Mouse (Mus musculus) midbrain, embryonic 15.5 days (tissue): ENCODE measurements around the gene Ulk2. TPM values are rescaled to one million over a fixed set of nuclear protein-coding genes. Genes with fewer than 3 reads are reported as not detected.

Experiments
- ATAC-seq: fragments of 200-750 bp; cut with Nextera tagmentation; replicated peaks from 2 replicates; pipeline ENCODE4 v1.8.0; 2017; ENCODE audit warnings: moderate TSS enrichment
- H3K27ac ChIP-seq: fragments of 300-500 bp; sonication (generic); 2 replicates; pipeline ENCODE4 v1.5.1; 2015; ENCODE audit warnings: mild to moderate bottlenecking, inconsistent platforms
- H3K27me3 ChIP-seq: fragments of 300-500 bp; sonication (generic); replicated peaks from 2 replicates; pipeline ENCODE4 v1.6.1; 2015; ENCODE audit warnings: inconsistent platforms
- H3K36me3 ChIP-seq: fragments of 300-500 bp; sonication (generic); replicated peaks from 2 replicates; pipeline ENCODE4 v1.6.1; 2015; ENCODE audit warnings: inconsistent platforms
- H3K4me1 ChIP-seq: fragments of 300-500 bp; sonication (generic); 2 replicates; pipeline ENCODE4 v1.6.1; 2015; ENCODE audit warnings: inconsistent platforms
- H3K4me2 ChIP-seq: fragments of 300-500 bp; sonication (generic); 2 replicates; pipeline ENCODE4 v1.6.1; 2015; ENCODE audit warnings: inconsistent platforms, mild to moderate bottlenecking, moderate library complexity
- H3K4me3 ChIP-seq: fragments of 300-500 bp; sonication (generic); 2 replicates; pipeline ENCODE4 v1.5.1; 2015; ENCODE audit warnings: mild to moderate bottlenecking, inconsistent platforms
- H3K9ac ChIP-seq: fragments of 300-500 bp; sonication (generic); 2 replicates; pipeline ENCODE4 v1.6.1; 2015; ENCODE audit warnings: mild to moderate bottlenecking, inconsistent platforms
- H3K9me3 ChIP-seq: fragments of 300-500 bp; sonication (generic); 2 replicates; pipeline ENCODE4 v1.6.1; 2016; ENCODE audit warnings: inconsistent platforms
- WGBS: fragments of 180-500 bp; shearing (Covaris S2); methylation state at CpG from one replicate; pipeline ENCODE4 v1.1.7; 2015; ENCODE audit warnings: mixed read lengths; 5-methylcytosine and 5-hydroxymethylcytosine counted together
- polyA plus RNA-seq: library from polyadenylated mRNA; unstranded; fragments of >200 nt; fragmentation: Nextera tagmentation; extraction: Ambion mirVana; gene quantifications from 2 replicates; pipeline ENCODE4 v1.2.1, GENCODE M21; 2015

Gene Ulk2
- 46.3 and 47.1 TPM in 2 replicates for polyA plus RNA-seq

DNA sequence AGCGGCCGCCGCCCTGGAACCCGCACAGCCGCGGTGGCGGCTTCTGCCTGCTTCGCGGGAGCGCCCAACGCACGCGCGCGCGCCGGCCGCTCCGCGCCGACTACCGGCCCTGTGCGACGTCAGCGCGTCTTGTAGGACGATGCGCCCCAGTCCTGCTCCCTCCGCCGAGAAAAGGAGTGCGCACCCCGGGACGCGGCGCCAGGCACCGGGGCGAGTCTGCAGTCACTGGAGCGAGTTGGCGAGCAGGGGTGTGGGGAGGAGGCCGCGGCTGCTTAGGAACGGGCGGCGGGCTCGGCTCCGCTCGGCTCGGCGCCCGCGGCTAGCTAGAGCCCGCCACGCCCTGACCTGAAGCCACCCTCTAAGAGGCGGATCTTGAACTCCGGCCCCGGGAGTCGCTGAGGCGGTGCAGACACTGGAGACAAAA is at the start of gene Ulk2:
TSS of gene Ulk2 (minus strand) at position 86 of the 424 bp plus-strand sequence.
- ATAC-seq: peak; percentile 95
- WGBS: under 1% methylated on average over 58 of the region's 58 CpGs
- H3K27me3 ChIP-seq: no peaks in the 10 kb centered on the region

DNA sequence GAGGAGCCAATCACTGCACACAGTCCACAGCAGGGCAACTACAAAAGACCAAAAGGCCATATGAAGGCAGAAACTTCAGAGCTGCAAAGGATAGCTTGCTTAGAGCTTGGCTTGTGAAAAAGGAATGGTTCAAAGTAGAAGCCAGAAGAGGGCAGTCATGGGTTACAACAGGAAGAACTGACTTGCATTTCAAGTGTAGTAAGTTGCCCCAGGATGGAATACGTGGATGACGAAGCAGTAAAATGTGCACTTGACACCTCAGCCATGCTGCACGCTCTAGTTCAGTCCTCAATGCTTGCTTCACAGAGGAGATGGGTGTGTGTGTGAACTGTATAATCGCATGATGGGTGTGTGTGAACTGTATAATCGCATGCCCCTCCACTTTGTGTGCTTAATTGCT is 27.3 kb upstream of the Ulk2 start:
- no peaks in the 10 kb centered on the region for H3K4me1 ChIP-seq
- peaks cover 15% of the 10 kb centered on the region for H3K36me3 ChIP-seq
- ATAC-seq: no peak
- H3K9me3 ChIP-seq: no peaks in the 10 kb centered on the region
- H3K27ac ChIP-seq: no peak overlapping the region
- no peaks in the 10 kb centered on the region for H3K27me3 ChIP-seq
- WGBS: 81% methylated on average over 5 of the region's 5 CpGs
- H3K4me3 ChIP-seq: no peak overlapping the region
- H3K9ac ChIP-seq: no peak overlapping the region
- no peak overlapping the region for H3K4me2 ChIP-seq

More for the DNA sequence above, at the start of gene Ulk2:
- no peaks in the 10 kb centered on the region for H3K36me3 ChIP-seq
- peak within 1 kb of the TSS; percentile 97 for H3K27ac ChIP-seq
- H3K4me2 ChIP-seq: peak within 1 kb of the TSS; percentile 73
- H3K9me3 ChIP-seq: no peaks in the 10 kb centered on the region
- peaks cover 29% of the 10 kb centered on the region for H3K4me1 ChIP-seq
- H3K9ac ChIP-seq: peak within 1 kb of the TSS; percentile 99
- H3K4me3 ChIP-seq: peak within 1 kb of the TSS; percentile 85

DNA sequence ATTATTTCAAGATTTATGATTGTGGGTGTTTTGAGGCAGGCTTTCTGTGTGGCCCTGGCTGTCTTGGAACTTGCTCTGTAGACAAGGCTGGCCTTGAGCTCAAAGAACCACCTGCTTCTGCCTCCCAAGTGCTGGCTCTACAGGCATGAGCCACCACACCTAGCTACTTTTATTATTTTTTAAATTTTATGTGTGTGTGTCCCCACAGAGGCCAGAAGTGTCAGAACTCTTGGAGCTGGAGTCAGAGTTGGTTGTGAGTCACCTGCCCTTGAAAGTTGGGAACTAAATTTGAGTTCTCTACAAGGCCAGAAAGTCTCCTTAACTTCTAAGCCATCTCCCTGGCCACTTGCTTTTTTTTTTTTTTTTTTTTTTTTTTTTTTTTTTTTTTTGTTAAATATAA is 25.0 kb upstream of the Ulk2 start:
- ATAC-seq: no peak
- Histone ChIP-seq H3K9me3 (no peaks in the 10 kb centered on the region), H3K4me1 (no peaks in the 10 kb centered on the region), H3K4me3 (no peak overlapping the region), H3K27me3 (no peaks in the 10 kb centered on the region), H3K36me3 (peaks cover 18% of the 10 kb centered on the region), H3K9ac (no peak overlapping the region), H3K27ac (no peak overlapping the region), H3K4me2 (no peak overlapping the region)

DNA sequence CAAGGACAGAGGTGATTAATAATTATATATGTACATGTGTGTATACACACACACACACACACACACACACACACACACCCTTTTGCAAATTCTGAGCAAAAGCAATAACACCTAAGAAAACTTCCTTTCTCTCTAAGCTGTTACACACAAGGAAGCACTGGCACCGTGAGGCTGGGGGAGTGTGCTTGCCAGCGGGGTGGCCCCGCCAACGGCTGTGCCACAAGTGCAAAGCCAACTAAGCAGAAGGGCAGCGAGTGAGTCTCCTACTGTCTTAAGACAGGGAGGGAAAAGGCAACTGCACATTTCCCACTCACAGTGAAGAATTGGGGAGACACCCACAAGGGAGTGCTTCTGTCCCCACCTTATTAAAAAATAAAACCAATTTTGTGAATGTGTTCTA is 17.0 kb upstream of the Ulk2 start:
- ATAC-seq: no peak
- Histone ChIP-seq H3K4me1 (no peaks in the 10 kb centered on the region), H3K9ac (no peak overlapping the region), H3K36me3 (peaks cover 43% of the 10 kb centered on the region), H3K4me3 (no peak overlapping the region), H3K27me3 (no peaks in the 10 kb centered on the region), H3K27ac (no peak overlapping the region), H3K9me3 (no peaks in the 10 kb centered on the region), H3K4me2 (no peak overlapping the region)
- 92% methylated on average over 5 of the region's 5 CpGs for WGBS

DNA sequence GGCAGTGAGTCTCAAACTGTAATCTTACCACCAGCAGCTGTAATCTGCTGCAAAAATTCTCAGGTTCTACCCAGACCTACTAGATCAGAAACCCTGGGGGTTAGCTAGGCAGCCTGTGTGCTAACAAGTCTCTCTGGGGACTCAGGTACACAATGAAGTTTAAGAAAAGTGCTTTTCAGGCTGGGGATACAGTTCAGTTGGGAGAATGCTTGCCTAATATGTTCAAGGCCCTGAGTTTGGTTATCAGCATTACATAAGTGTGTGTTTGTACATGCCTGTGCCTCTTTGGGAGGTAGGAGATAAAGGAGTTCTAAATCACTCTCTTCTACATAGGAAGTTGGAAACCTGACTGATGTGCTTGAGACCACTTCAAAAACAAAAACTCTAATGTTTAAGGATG is 12.0 kb upstream of the Ulk2 start:
- H3K27me3 ChIP-seq: no peaks in the 10 kb centered on the region
- H3K9me3 ChIP-seq: no peaks in the 10 kb centered on the region
- peaks cover 11% of the 10 kb centered on the region; the same call in 1 of the 2 replicates for H3K36me3 ChIP-seq
- H3K4me2 ChIP-seq: no peak overlapping the region
- no peak overlapping the region for H3K9ac ChIP-seq
- H3K4me3 ChIP-seq: no peak overlapping the region
- ATAC-seq: no peak
- H3K27ac ChIP-seq: no peak overlapping the region
- H3K4me1 ChIP-seq: no peaks in the 10 kb centered on the region

DNA sequence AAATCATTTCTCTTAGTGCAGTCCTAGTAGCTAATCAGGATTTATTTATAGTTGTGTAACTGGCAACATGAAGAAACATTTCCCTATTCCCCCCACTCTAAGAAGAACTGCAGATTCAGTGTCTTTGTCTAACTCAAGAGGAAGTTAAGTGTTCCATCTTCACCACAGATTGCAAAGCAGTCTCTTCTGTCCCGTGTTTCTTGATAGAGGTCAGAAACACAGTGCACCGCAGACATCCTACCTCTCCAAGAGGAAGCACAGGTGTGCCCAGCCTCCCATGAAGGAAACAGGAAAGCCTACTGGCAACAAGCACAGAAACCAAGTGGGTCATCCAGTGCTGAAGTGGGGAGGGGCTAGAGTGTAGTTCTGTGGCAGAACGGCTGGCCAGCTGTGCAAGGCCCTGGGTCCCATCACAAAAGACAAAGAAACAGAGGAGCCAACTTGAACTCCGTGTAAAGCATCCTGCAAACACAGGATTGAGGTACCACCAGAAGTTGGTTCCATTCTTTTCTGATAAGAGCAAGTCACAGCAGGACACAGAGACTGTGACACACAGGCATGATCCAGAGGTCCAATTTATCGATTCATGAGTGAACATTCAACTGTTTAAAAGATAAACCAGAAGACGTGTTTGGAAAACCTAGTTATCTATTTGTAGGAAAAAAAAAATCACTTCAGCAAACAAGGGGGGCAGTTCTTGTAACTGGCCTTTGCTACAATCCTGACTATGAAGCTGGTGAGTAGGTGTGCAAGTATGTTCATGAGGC is 7.1 kb upstream of the Ulk2 start:
- WGBS: 76% methylated on average over 6 of the region's 6 CpGs
- Histone ChIP-seq H3K4me1 (no peaks in the 10 kb centered on the region), H3K4me2 (no peak overlapping the region), H3K9me3 (no peaks in the 10 kb centered on the region), H3K27me3 (no peaks in the 10 kb centered on the region), H3K27ac (no peak overlapping the region), H3K4me3 (no peak overlapping the region), H3K36me3 (no peaks in the 10 kb centered on the region), H3K9ac (no peak overlapping the region)
- no peak for ATAC-seq

DNA sequence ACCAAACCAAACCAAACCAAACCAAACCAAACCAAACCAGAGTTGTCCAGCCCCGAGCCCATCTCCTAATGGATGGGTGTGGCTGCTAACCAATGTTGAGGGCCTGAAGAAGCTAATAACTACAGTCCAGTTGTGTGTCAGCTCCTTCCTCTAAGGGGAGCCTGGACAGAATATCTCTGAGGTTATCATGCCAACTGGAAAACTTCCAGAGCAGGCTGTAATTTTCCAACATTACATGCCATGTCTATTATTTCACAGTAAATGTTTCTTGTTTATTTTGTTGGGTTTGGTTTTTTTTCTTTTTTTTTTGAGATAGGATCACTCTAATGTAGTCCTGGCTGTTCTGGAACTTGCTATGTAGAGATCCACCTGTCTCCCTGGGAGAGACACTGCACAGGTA is 4.4 kb upstream of the Ulk2 start:
- no peak overlapping the region for H3K27ac ChIP-seq
- H3K4me2 ChIP-seq: no peak overlapping the region
- H3K4me1 ChIP-seq: peaks cover 4% of the 10 kb centered on the region; the same call in 1 of the 2 replicates
- no peaks in the 10 kb centered on the region for H3K9me3 ChIP-seq
- no peak for ATAC-seq
- H3K4me3 ChIP-seq: no peak overlapping the region
- H3K27me3 ChIP-seq: no peaks in the 10 kb centered on the region
- no peaks in the 10 kb centered on the region for H3K36me3 ChIP-seq
- 88% methylated on average over 1 of the region's 1 CpGs for WGBS
- H3K9ac ChIP-seq: no peak overlapping the region

DNA sequence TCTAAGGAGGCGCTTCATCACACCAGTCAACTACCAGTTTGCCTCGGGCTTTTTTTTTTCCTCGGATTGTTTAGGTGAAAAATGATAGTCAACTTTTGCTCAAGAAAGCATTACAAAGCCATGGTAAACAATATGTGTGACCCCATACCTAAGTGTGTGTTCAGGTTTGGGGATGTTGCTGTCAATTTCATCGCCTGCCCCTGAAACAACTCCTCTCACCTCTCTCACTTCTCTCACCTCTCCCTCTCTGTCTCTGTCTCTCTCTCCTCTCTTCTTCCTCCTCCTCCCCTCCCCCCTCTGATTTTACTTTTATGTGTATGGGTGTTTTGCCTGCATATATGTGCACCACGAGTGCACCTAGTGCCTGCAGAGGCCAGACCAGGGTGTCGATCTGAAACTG is 666 bp upstream of the Ulk2 start:
- ATAC-seq: no peak
- Histone ChIP-seq H3K4me1 (peaks cover 24% of the 10 kb centered on the region), H3K4me2 (peak overlapping the region; percentile 73), H3K9me3 (no peaks in the 10 kb centered on the region), H3K4me3 (peak overlapping the region; percentile 85), H3K27me3 (no peaks in the 10 kb centered on the region), H3K36me3 (no peaks in the 10 kb centered on the region), H3K9ac (peak overlapping the region; percentile 99), H3K27ac (peak overlapping the region; percentile 97)
- WGBS: 45% methylated on average over 6 of the region's 6 CpGs

DNA sequence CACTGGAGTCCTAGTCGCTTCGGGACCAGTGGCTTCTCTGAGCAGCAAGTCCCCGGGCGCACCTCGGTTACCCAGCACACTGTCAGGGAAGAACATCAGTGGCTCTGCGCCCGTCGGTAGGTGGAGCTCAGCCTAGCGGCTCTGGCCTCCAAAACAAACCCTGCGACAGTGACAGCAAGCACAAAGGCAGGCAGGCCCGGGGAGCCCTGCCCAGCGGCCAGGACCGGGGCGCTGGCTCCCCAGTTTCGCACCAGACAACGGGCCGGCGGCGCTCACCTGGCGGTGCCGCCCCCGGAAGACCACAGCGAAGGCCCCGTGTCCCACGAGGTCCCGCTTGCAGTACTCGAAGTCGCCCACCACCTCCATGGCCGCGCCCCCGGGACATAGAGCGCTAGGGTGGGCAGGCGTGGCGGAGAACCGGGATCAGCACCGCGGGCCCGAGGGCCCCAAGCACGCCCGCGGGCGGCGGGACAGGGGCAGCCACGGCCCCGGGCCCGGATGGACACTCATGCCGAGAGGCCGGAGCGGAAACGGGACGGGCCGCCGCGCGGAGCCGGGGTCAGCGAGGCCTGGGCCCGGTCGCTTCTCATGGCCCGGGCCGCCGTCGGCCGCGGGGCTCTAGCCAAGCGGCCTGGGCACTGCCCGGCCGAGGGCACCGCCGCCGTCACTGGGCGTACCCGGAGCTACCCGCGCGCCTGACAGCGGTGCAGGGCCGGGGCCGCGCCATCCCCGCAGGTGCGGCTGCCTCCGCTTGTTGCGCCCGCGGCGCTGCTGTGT is 474 bp downstream of the Ulk2 start:
- peak overlapping the region; percentile 85 for H3K4me3 ChIP-seq
- peak overlapping the region; percentile 73 for H3K4me2 ChIP-seq
- under 1% methylated on average over 80 of the region's 87 CpGs for WGBS
- H3K9me3 ChIP-seq: no peaks in the 10 kb centered on the region
- peak overlapping the region; percentile 97 for H3K27ac ChIP-seq
- H3K36me3 ChIP-seq: 0 out of 2 replicates have a peak, but pooled peaks cover 2% of the 10 kb centered on the region
- H3K27me3 ChIP-seq: no peaks in the 10 kb centered on the region
- peak; percentile 92 for ATAC-seq
- H3K9ac ChIP-seq: peak overlapping the region; percentile 99
- H3K4me1 ChIP-seq: peaks cover 33% of the 10 kb centered on the region

DNA sequence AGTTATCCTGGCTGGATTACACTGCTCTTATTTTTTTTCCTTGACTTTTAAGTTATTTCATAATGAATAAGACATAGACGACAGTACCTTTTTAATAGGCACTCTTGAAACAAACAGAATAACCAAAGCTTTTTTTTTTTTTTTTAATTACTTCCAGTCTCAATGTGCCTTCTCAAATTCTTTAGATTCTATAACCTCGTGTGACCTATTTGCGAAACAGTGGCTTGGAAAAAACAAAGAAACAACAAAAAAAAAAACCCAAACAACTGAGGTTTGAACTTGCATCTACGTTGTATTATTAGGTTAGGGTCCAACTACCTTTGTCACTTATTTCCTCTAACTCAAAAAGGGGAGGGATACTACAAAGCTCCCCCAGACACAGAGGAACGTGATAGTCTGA is 1.2 kb downstream of the Ulk2 start:
- H3K4me2 ChIP-seq: peak overlapping the region; percentile 73
- WGBS: 14% methylated on average over 5 of the region's 5 CpGs
- peak overlapping the region; percentile 85 for H3K4me3 ChIP-seq
- H3K27me3 ChIP-seq: no peaks in the 10 kb centered on the region
- H3K27ac ChIP-seq: peak overlapping the region; percentile 97
- 0 out of 2 replicates have a peak, but pooled peaks cover 4% of the 10 kb centered on the region for H3K36me3 ChIP-seq
- no peaks in the 10 kb centered on the region for H3K9me3 ChIP-seq
- peaks cover 33% of the 10 kb centered on the region for H3K4me1 ChIP-seq
- H3K9ac ChIP-seq: peak overlapping the region; percentile 99
- no peak for ATAC-seq

DNA sequence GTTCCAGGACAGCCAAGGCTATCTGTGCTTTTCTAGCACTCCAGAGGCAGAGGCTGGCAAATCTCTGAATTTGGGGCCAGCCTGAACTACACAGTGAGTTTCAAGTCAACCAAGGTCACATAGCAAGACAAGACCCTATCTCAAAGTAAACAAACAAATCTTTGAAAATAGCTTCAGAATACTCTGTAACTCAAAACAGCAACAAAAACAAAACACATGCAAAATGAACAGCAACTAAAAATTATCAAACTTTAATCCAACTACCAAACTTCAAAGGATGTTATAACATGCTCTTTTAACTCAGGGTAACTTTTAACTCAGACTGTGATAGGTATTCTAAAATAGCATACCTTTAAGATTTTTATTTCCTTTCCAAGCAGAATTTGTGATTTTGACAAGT is 2.0 kb downstream of the Ulk2 start:
- no peak overlapping the region for H3K27ac ChIP-seq
- H3K9me3 ChIP-seq: no peaks in the 10 kb centered on the region
- 0 out of 2 replicates have a peak overlapping the region, but pooled peaks have one; percentile 8 for H3K4me3 ChIP-seq
- H3K4me2 ChIP-seq: peak overlapping the region; percentile 39
- ATAC-seq: no peak
- H3K27me3 ChIP-seq: no peaks in the 10 kb centered on the region
- H3K36me3 ChIP-seq: 0 out of 2 replicates have a peak, but pooled peaks cover 4% of the 10 kb centered on the region
- peaks cover 33% of the 10 kb centered on the region for H3K4me1 ChIP-seq
- H3K9ac ChIP-seq: no peak overlapping the region

DNA sequence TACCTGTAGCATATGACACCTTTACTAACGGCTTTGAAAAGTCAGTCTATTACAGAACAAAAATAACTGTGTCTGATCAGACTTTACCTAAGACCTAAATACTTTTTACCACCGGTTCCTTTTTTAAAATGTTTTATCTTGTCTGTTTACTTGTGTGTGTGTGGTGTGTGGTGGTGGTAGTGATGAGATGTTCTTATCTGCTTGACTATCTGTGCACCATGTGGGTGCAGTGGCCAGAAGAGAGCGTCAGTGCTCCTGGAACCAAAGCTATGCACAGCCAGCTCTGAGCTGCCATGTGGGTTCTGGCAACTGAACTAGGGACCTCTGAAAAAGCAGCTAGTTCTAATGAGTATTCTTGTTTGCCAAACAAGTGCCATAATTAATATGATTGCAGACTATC is 3.7 kb downstream of the Ulk2 start:
- ATAC-seq: no peak
- Histone ChIP-seq H3K4me2 (no peak overlapping the region), H3K36me3 (0 out of 2 replicates have a peak, but pooled peaks cover 4% of the 10 kb centered on the region), H3K9ac (no peak overlapping the region), H3K4me1 (peaks cover 35% of the 10 kb centered on the region), H3K4me3 (no peak overlapping the region), H3K27me3 (no peaks in the 10 kb centered on the region), H3K27ac (no peak overlapping the region), H3K9me3 (no peaks in the 10 kb centered on the region)
- WGBS: 75% methylated on average over 3 of the region's 3 CpGs
